In genomic region chr19:57358836-57359598, GRCm38 (mm10) we compare ENCODE assay signal across 8 mouse cellular contexts. TPM values are rescaled to one million over a fixed set of nuclear protein-coding genes. Genes with fewer than 3 reads are reported as not detected.
A peak's percentile ranks its signal among the peaks of the same experiment; 100 is the strongest.
DNase-seq lines count a peak whose midpoint lies in the region; ATAC-seq and TF ChIP-seq lines count a peak whose summit lies in the region.

No protein-coding gene starts in this region.

- H3K9ac ChIP-seq in intestine, embryonic 16.5 days (ENCODE audit: low read depth, low read length), result no peak overlapping the region

- 80% methylated on average over 20 of the region's 20 CpGs for WGBS in kidney, adult 2 months
- WGBS in intestine, embryonic 16.5 days, result 89% methylated on average over 20 of the region's 20 CpGs

- ATAC-seq in intestine, embryonic 16.5 days, result no peak

- H3K27ac ChIP-seq in kidney, adult 2 months (ENCODE audit: insufficient read depth, low read depth, low read length), result no peak overlapping the region
- H3K27ac ChIP-seq in intestine, embryonic 16.5 days (ENCODE audit: low read length), result peak overlapping the region; percentile 57; the same call in 1 of the 2 replicates

- peak; percentile 20 for DNase-seq in cerebellum, adult 11 months
- no peak for DNase-seq in cerebellum, postnatal 25 days
- no peak for DNase-seq in kidney, adult 2 months
- DNase-seq in kidney, adult 18-20 months, result no peak
- no peak for DNase-seq in layer of hippocampus, adult 11-12 months (ENCODE audit: low spot score)
- DNase-seq in adrenal gland, postnatal 14 days, result no peak

- peaks cover 48% of the 10 kb centered on the region for H3K79me3 ChIP-seq in C2C12 (ENCODE audit: low read depth)

- H3K36me3 ChIP-seq in kidney, adult 2 months (ENCODE audit: control insufficient read depth, insufficient read depth, low read length), result no peaks in the 10 kb centered on the region
- H3K36me3 ChIP-seq in C2C12 (ENCODE audit: control insufficient read depth, insufficient read depth), result peaks cover 4% of the 10 kb centered on the region
- no peaks in the 10 kb centered on the region for H3K36me3 ChIP-seq in intestine, embryonic 16.5 days (ENCODE audit: control insufficient read depth, insufficient read depth, low read length)

- H3K9me3 ChIP-seq in intestine, embryonic 16.5 days (ENCODE audit: control insufficient read depth, low read length), result no peaks in the 10 kb centered on the region

- no peak for TF ChIP-seq CTCF in kidney, adult 2 months (conservative IDR thresholded peaks at IDR 0.05; ENCODE audit: insufficient read depth, insufficient read length, low read depth, low read length)
- no peak for TF ChIP-seq CTCF in C2C12 (IDR thresholded peaks at IDR 0.05; ENCODE audit: control insufficient read depth, insufficient read depth, insufficient read length)

- TF ChIP-seq POLR2A in kidney, adult 2 months (IDR thresholded peaks at IDR 0.05; ENCODE audit: low read depth, low read length), result no peak

- peak overlapping the region; percentile 9; the same call in 1 of the 2 replicates for H3K4me3 ChIP-seq in kidney, adult 2 months (ENCODE audit: insufficient read depth, low read depth, low read length)
- H3K4me3 ChIP-seq in C2C12 (ENCODE audit: insufficient read depth, poor library complexity, severe bottlenecking), result peak overlapping the region; percentile 77
- H3K4me3 ChIP-seq in intestine, embryonic 16.5 days (ENCODE audit: low read length), result peak overlapping the region; percentile 3; the same call in 1 of the 2 replicates

- peak overlapping the region; percentile 68 for H3K4me2 ChIP-seq in intestine, embryonic 16.5 days (ENCODE audit: low read depth, low read length)

- H3K27me3 ChIP-seq in kidney, adult 2 months (replicated peaks; ENCODE audit: control insufficient read depth, insufficient read depth, low read length), result no peaks in the 10 kb centered on the region
- no peaks in the 10 kb centered on the region for H3K27me3 ChIP-seq in C2C12 (ENCODE audit: control insufficient read depth, insufficient read depth, insufficient read length)
- no peaks in the 10 kb centered on the region for H3K27me3 ChIP-seq in intestine, embryonic 16.5 days (replicated peaks; ENCODE audit: control insufficient read depth, insufficient read depth, low read length)

- peaks cover 61% of the 10 kb centered on the region for H3K79me2 ChIP-seq in C2C12 (ENCODE audit: control insufficient read depth, insufficient read depth)

- no peak overlapping the region for H3ac ChIP-seq in C2C12 (ENCODE audit: control insufficient read depth, insufficient read length, low read depth)

- H3K4me1 ChIP-seq in kidney, adult 2 months (ENCODE audit: control insufficient read depth, insufficient read depth, low read length), result peaks cover 13% of the 10 kb centered on the region
- H3K4me1 ChIP-seq in intestine, embryonic 16.5 days (ENCODE audit: control insufficient read depth, insufficient read depth, low read length), result peaks cover 31% of the 10 kb centered on the region

TF ChIP-seq in C2C12, 6 proteins besides CTCF, POLR2A, EP300 and RAD21:
- no peak for TF ChIP-seq MYOG (IDR thresholded peaks at IDR 0.05; ENCODE audit: control insufficient read depth, extremely low read depth, insufficient read length)
- TF ChIP-seq FOSL1 (IDR thresholded peaks at IDR 0.05; ENCODE audit: insufficient read depth, low read length, poor library complexity, severe bottlenecking), result no peak
- TF ChIP-seq MYOD1 (IDR thresholded peaks at IDR 0.05; ENCODE audit: control insufficient read depth, insufficient read length, low read depth), result no peak
- TF ChIP-seq USF1 (IDR thresholded peaks at IDR 0.05; ENCODE audit: low read depth), result no peak
- TF ChIP-seq MAX (IDR thresholded peaks at IDR 0.05), result no peak
- TF ChIP-seq CEBPB (IDR thresholded peaks at IDR 0.05; ENCODE audit: low read depth), result no peak
TF ChIP-seq in C2C12: peak in this region for 0.

RNA-seq across cellular contexts. Expression of gene Fam160b1, which starts 1.5 kb away (rescaled TPM):
- polyA plus RNA-seq in kidney, adult 2 months (2012; rRNA removed), result 7.3 and 8.0 TPM in 2 replicates
- 7.3 TPM for polyA plus RNA-seq in C2C12 (2012; fragmentation: generic; extraction: Trizol)
- polyA plus RNA-seq in intestine, embryonic 16.5 days (2015; fragmentation: Nextera tagmentation; extraction: Ambion mirVana), result 9.9 and 11.8 TPM in 2 replicates
- total RNA-seq in adrenal gland, postnatal 14 days (2021), result 21.3 and 24.4 TPM in 2 replicates

RNA-seq across cellular contexts. Expression of gene Ablim1, which starts 44.3 kb away (rescaled TPM):
- 34.7 and 38.3 TPM in 2 replicates for polyA plus RNA-seq in kidney, adult 2 months (2012; rRNA removed)
- polyA plus RNA-seq in C2C12 (2012; fragmentation: generic; extraction: Trizol), result 9.8 TPM
- 29.2 and 32.0 TPM in 2 replicates for polyA plus RNA-seq in intestine, embryonic 16.5 days (2015; fragmentation: Nextera tagmentation; extraction: Ambion mirVana)
- 68.8 and 95.8 TPM in 2 replicates for total RNA-seq in adrenal gland, postnatal 14 days (2021)

Comparison
In these comparisons a context has a peak if more than half of its experiments do, and no peak if none do; other contexts are left out.
1. H3K4me3 ChIP-seq: peak in every context shown above with its lines; median percentile 77 in C2C12; 9 in kidney, adult 2 months; 3 in intestine, embryonic 16.5 days.